Mouse (Mus musculus) kidney, adult 9 months (tissue): ENCODE measurements around the gene Wdr45b.
A peak's percentile ranks its signal among the peaks of the same experiment; 100 is the strongest.
"Not testable (repeated sequence)": the region's sequence is repeated elsewhere in the genome, so short reads cannot be mapped to it uniquely, and the experiment has no call there.

Experiments used
- DNase-seq: peaks from one replicate; pipeline ENCODE4 v3.0.0; 2022

Wdr45b gene

DNA sequence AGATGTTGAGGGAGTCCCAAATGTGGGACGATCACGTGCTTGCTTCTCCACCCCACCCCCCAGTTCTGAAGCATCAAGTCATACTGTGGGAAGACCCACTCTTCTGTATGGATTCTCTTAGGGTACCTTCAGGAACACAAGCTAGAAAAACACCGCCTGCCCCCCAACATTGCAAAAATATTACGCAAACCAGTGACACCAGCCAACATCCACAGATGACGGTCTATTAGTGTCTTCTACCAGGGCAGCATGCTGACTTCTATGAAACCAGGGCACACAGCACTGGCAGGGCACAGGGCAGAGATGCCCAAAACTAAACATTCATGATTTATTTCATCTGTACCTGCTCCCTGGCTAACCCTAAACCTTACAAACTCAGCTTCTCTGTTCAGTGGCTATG lies 27.6 kb downstream of the Wdr45b start:
- DNase-seq, result no peak

DNA sequence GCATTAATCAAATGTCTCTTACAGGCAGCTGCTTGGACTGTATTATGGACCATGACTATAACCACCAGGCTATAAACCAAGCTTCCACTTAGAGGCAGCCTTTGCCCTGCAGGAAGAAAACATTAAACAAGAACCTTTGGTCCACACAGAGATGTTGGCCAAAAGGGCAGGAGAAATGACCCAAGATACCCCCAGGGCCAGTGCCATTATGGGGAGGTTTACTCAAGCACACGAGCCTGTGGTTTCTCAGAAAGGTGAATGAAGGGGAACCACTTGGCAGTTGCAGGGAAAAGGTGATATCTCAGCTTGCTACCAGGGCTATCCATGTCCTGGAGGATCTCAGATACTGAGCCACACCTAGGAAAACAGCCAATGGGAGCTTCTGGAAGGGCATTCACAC lies 28.2 kb downstream of the Wdr45b start:
- peak; percentile 89 for DNase-seq

DNA sequence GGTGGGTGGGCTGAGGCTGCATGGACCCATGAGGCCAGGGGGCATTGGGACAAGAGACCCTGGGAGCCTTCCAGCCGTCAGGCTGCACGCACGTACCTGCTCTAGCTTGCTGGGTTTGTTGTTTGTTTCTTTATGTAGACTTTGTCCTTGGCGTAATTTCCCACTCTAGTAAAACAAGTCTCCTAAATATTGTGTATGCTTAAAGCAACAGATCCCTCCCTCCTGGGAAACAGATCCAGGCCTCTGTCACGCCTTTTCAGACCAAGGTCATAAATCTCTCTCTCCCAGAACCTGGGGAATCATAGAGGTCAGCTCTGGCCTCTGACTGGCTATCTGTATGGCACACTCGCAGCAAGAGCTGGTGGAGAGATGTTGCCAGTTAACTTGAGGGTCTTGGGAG lies 46.5 kb downstream of the Wdr45b start:
- not testable (repeated sequence) for DNase-seq

GRCm38 (mm10) chr11:121306608-121307007 lies 47.6 kb downstream of the Wdr45b start:
- DNase-seq, result no peak

- no peak for DNase-seq
Observed at GRCm38 (mm10) chr11:121305371-121305770, 48.9 kb downstream of the Wdr45b start.

GRCm38 (mm10) chr11:121300265-121300664 lies 54.0 kb downstream of the Wdr45b start:
- peak; percentile 86 for DNase-seq

GRCm38 (mm10) chr11:121298493-121298892 lies 55.8 kb downstream of the Wdr45b start:
- no peak for DNase-seq

DNA sequence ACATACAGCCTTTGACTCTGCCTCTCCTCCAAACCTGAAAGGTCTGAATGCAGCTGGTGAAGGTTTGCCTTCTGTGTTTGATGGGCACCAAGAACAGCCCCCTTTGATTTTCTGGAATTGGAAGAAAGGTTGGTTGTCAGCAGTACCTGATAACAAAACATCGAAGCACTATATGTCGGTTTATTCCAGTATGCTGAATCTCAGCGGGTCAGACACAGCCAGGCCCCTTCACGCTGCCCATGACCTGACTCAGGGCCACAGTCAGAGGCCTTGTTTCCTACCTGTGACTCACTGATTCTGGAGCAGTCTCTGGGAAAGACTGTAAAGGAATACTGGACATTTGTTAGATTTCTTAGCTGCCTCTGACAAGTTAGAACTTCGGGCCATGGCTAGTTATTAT lies 59.5 kb downstream of the Wdr45b start:
- no peak for DNase-seq

DNA sequence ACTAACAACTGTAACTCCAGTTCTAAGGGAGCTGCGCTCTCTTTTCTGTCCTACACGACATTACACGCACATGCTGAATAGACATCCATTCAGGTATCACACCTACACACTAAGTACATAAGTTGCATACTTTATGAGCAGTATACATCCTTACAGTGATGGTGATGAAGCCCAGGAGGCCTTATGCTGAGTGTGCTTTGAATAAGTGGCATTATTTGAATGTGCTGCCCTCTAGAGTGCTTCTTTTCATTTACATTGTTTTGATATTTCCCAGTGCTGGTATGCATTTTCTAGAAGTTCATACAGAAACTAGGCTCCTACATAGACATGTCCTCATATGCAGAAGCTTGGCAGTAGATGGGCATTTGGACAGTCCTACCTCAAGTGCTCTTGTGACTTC lies 64.4 kb downstream of the Wdr45b start:
- DNase-seq, result no peak

DNA sequence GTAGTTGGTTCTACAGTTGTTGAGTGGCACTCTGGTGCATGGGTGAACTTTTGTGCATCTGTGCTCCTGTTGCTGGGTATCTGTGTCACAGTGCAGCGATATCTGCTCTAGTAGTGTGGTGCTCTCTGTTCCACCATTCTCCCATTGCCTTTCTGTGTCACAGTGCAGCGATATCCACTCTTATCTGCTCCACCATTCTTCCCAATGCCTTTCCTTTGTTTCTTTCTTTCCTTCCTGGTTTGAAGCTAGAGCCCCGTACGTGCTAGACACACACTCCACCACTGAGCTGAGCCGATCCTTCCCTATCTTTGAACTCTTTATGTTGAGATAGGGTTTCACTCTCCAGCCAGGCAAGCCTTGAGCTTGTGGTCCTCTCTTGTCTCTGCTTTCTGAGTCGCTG lies 71.3 kb downstream of the Wdr45b start:
- no peak for DNase-seq

DNA sequence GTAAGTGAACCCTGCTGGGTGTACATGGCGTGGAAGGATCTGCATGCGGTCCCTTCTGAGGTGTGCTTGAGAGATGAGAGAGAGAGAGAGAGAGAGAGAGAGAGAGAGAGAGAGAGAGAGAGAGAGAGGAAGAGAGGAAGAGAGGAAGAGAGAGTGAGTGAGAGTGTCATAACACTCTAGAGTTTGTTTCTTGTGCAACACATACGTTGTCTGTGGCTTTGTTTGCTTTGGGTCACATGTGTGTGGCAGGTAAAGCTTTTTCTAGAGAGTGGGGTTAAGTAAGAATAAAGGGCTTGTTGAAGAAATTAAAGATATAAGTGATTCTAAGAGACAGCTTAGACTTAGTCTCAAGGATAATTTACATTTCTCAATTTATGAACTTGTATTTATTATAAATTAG lies 76.2 kb downstream of the Wdr45b start:
- no peak for DNase-seq

DNA sequence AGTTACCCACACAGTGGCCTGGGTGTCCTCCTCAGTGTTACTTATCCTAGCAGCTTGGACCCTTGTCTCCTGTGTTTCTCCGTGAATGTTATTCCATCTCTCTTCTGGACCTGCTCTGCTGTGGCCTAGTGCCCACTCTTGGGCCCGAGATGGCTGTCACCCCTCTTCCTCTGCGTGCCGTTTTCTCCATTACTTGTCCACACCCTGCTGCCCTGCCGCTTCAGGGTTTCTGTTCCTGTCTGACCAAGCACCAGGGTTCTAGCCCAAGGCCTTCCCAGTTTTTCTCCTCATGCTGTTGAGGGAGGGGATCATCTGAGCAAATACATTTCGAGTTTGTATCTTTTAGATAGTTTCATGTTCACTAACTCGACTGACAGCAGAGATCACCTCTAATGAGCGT lies 76.7 kb downstream of the Wdr45b start:
- no peak for DNase-seq
